Mouse (Mus musculus) lung, postnatal 4 days (tissue): Measurements from ENCODE around the gene Ncoa1.
A peak's percentile ranks its signal among the peaks of the same experiment; 100 is the strongest.
"Not testable (repeated sequence)": the region's sequence is repeated elsewhere in the genome, so short reads cannot be mapped to it uniquely, and the experiment has no call there.

Experiments used
- DNase-seq, 2 experiments: peaks; one replicate each; pipeline ENCODE4 v3.0.0; 2021

Ncoa1 gene

GRCm38 (mm10) chr12:4299300-4299699, 177.7 kb downstream of the Ncoa1 start:
- DNase-seq = no peak

- DNase-seq = no peak
These were observed 178.4 kb downstream of the Ncoa1 start for GRCm38 (mm10) chr12:4298626-4299025.

GRCm38 (mm10) chr12:4295881-4296280, 181.1 kb downstream of the Ncoa1 start:
- DNase-seq = no peak

GRCm38 (mm10) chr12:4295281-4295680, 181.7 kb downstream of the Ncoa1 start:
- no peak for DNase-seq

GRCm38 (mm10) chr12:4293813-4294212, 183.2 kb downstream of the Ncoa1 start:
- no peak for DNase-seq

GRCm38 (mm10) chr12:4285186-4285585, 191.8 kb downstream of the Ncoa1 start:
- peak; percentile 30 to 73 for DNase-seq

GRCm38 (mm10) chr12:4279878-4280277, 197.1 kb downstream of the Ncoa1 start:
- no peak for DNase-seq

GRCm38 (mm10) chr12:4278978-4279755, 197.8 kb downstream of the Ncoa1 start:
- DNase-seq = no peak

- DNase-seq = no peak
These were observed 205.9 kb downstream of the Ncoa1 start for GRCm38 (mm10) chr12:4271078-4271477.

GRCm38 (mm10) chr12:4267765-4268164, 209.2 kb downstream of the Ncoa1 start:
- DNase-seq = no peak

GRCm38 (mm10) chr12:4252742-4253655, 224.0 kb downstream of the Ncoa1 start:
- no peak for DNase-seq

- no peak for DNase-seq
These were observed 227.2 kb downstream of the Ncoa1 start for GRCm38 (mm10) chr12:4249786-4250185.

- DNase-seq = no peak
These were observed 231.2 kb downstream of the Ncoa1 start for GRCm38 (mm10) chr12:4245742-4246141.

- no peak for DNase-seq
These were observed 233.2 kb downstream of the Ncoa1 start for GRCm38 (mm10) chr12:4243805-4244204.

- DNase-seq = not testable (repeated sequence)
These were observed 236.7 kb downstream of the Ncoa1 start for GRCm38 (mm10) chr12:4240281-4240680.

GRCm38 (mm10) chr12:4237481-4237880, 239.5 kb downstream of the Ncoa1 start:
- DNase-seq = no peak

- peak; percentile 96 to 97 for DNase-seq
These were observed 243.1 kb downstream of the Ncoa1 start, which contains the start of the genes Ptrhd1 and Cenpo for GRCm38 (mm10) chr12:4233572-4234508. Ptrhd1 (plus strand) TSS chr12:4234027. Cenpo (minus strand) TSS chr12:4234294.

GRCm38 (mm10) chr12:4232777-4233176, 244.2 kb downstream of the Ncoa1 start:
- no peak for DNase-seq

GRCm38 (mm10) chr12:4230156-4230555, 246.8 kb downstream of the Ncoa1 start:
- no peak for DNase-seq

- DNase-seq = peak in 1 of 2 experiments; percentile 23
These were observed 264.1 kb downstream of the Ncoa1 start for GRCm38 (mm10) chr12:4212908-4213307.

GRCm38 (mm10) chr12:4211174-4211573, 265.8 kb downstream of the Ncoa1 start:
- peak in 1 of 2 experiments; percentile 40 for DNase-seq

GRCm38 (mm10) chr12:4209196-4209595, 267.8 kb downstream of the Ncoa1 start:
- no peak for DNase-seq
